ENCODE assay signal across 11 mouse cellular contexts in genomic region chr13:90464051-90464450, GRCm38 (mm10).
DNase-seq lines count a peak whose midpoint lies in the region; ATAC-seq and TF ChIP-seq lines count a peak whose summit lies in the region.
"Had no signal": no experiment of that assay in that cellular context is flagged by ENCODE, and none has a peak within 500 bp of the region (broad histone marks: within the 10 kb centered on the region; RNA-seq: fewer than 3 reads in every experiment).

No protein-coding gene starts in this region.

- no peak overlapping the region for H3K4me2 ChIP-seq in kidney, embryonic 14.5 days (replicated peaks; ENCODE audit: low read depth, low read length)
- H3K4me2 ChIP-seq: embryonic facial prominence, embryonic 13.5 days had no signal

- TF ChIP-seq POLR2A in heart, adult 2 months (IDR thresholded peaks at IDR 0.05; ENCODE audit: insufficient read depth, low read depth, low read length) = no peak

- H3K4me3 ChIP-seq in heart, adult 2 months = no peak overlapping the region
- no peak overlapping the region for H3K4me3 ChIP-seq in kidney, embryonic 14.5 days (ENCODE audit: low read length)
- H3K4me3 ChIP-seq: embryonic facial prominence, embryonic 13.5 days; megakaryocyte, embryonic 14.5 days had no signal

- H3K27me3 ChIP-seq in heart, adult 2 months (ENCODE audit: control insufficient read depth, insufficient read depth, low read length) = no peaks in the 10 kb centered on the region
- H3K27me3 ChIP-seq in kidney, embryonic 14.5 days (ENCODE audit: control insufficient read depth, insufficient read depth, low read length) = no peaks in the 10 kb centered on the region
- H3K27me3 ChIP-seq: embryonic facial prominence, embryonic 13.5 days; megakaryocyte, embryonic 14.5 days had no signal

- DNase-seq in ovary, adult 18-20 months (ENCODE audit: low spot score) = peak; percentile 25
- DNase-seq in ovary, postnatal 10 days (ENCODE audit: low spot score) = no peak
- DNase-seq in heart, adult 2 months = peak; percentile 23 to 24
- peak; percentile 69 for DNase-seq in testis, postnatal 10 days (ENCODE audit: low spot score)
- DNase-seq in left cerebral cortex, postnatal 10 days (ENCODE audit: extremely low spot score in 1 of 2, low spot score in 2 of 2) = no peak
- no peak for DNase-seq in layer of hippocampus, postnatal 25 days (ENCODE audit: extremely low spot score in 1 of 2, low spot score in 1 of 2)

- no peaks in the 10 kb centered on the region for H3K4me1 ChIP-seq in heart, adult 2 months (ENCODE audit: control insufficient read depth, insufficient read depth, low read length)
- H3K4me1 ChIP-seq in kidney, embryonic 14.5 days (ENCODE audit: control insufficient read depth, insufficient read depth, low read length) = 0 out of 2 replicates have a peak, but pooled peaks cover 5% of the 10 kb centered on the region
- H3K4me1 ChIP-seq: megakaryocyte, embryonic 14.5 days had no signal

- ATAC-seq in kidney, embryonic 14.5 days (ENCODE audit: low FRiP score, low TSS enrichment) = peak; percentile 77
- ATAC-seq in megakaryocyte-erythroid progenitor cell, adult 5-6 weeks (replicated peaks; ENCODE audit: low FRiP score, low TSS enrichment, poor library complexity, severe bottlenecking) = no peak

- no peak overlapping the region for H3K27ac ChIP-seq in heart, adult 2 months
- peak overlapping the region; percentile 48; the same call in 1 of the 2 replicates for H3K27ac ChIP-seq in kidney, embryonic 14.5 days (ENCODE audit: low read depth, low read length)
- H3K27ac ChIP-seq: embryonic facial prominence, embryonic 13.5 days had no signal

- no peak overlapping the region for H3K9ac ChIP-seq in heart, adult 2 months (ENCODE audit: low read depth, low read length)
- H3K9ac ChIP-seq in kidney, embryonic 14.5 days (ENCODE audit: low read depth, low read length) = no peak overlapping the region
- H3K9ac ChIP-seq: embryonic facial prominence, embryonic 13.5 days had no signal

- no peaks in the 10 kb centered on the region for H3K79me2 ChIP-seq in heart, adult 2 months (replicated peaks; ENCODE audit: control insufficient read depth, insufficient read depth, low read length)

- no peak for TF ChIP-seq EP300 in heart, adult 2 months (IDR thresholded peaks at IDR 0.05; ENCODE audit: insufficient read depth, low read depth, low read length)

- WGBS in heart, adult 2 months = 63% methylated on average over 2 of the region's 2 CpGs
- WGBS in kidney, embryonic 14.5 days = 60% methylated on average over 2 of the region's 2 CpGs

- H3K36me3 ChIP-seq in heart, adult 2 months (ENCODE audit: control insufficient read depth, insufficient read depth, low read length) = no peaks in the 10 kb centered on the region
- no peaks in the 10 kb centered on the region for H3K36me3 ChIP-seq in kidney, embryonic 14.5 days (ENCODE audit: control insufficient read depth, insufficient read depth, low read length)
- H3K36me3 ChIP-seq: embryonic facial prominence, embryonic 13.5 days; G1E had no signal

- H3K9me3 ChIP-seq in kidney, embryonic 14.5 days (ENCODE audit: control insufficient read depth, low read length) = no peaks in the 10 kb centered on the region
- H3K9me3 ChIP-seq: embryonic facial prominence, embryonic 13.5 days; G1E had no signal

- intact Hi-C loops in heart, adult 2 months (cut with DNase I) = no loop called here
- intact Hi-C loops in left cerebral cortex, postnatal 10 days (cut with DNase I) = no loop called here

- no peak for TF ChIP-seq CTCF in heart, adult 2 months (IDR thresholded peaks at IDR 0.05)

Comparison
In these comparisons a context has a peak if more than half of its experiments do, and no peak if none do; other contexts are left out.
1. DNase-seq: peak in ovary, adult 18-20 months (single experiment), heart, adult 2 months (2 of 2) and testis, postnatal 10 days (single experiment); none in ovary, postnatal 10 days (single experiment), left cerebral cortex, postnatal 10 days (0 of 2) and layer of hippocampus, postnatal 25 days (0 of 2).